Mouse (Mus musculus) midbrain, embryonic 11.5 days (tissue): Measurements from ENCODE around the gene Sall2. TPM values are rescaled to one million over a fixed set of nuclear protein-coding genes. Genes with fewer than 3 reads are reported as not detected.
"Not testable (repeated sequence)": the region's sequence is repeated elsewhere in the genome, so short reads cannot be mapped to it uniquely, and the experiment has no call there.

Experiments used
- ATAC-seq: fragments of 200-750 bp; cut with Nextera tagmentation; 2 replicates; pipeline ENCODE4 v1.8.0; 2017; ENCODE audit warnings: moderate TSS enrichment, moderate library complexity; ENCODE audit not compliant: low FRiP score
- DNase-seq: peaks from one replicate; pipeline ENCODE4 v3.0.0; 2015; ENCODE audit warnings: low spot score; ENCODE audit errors: missing footprints
- H3K27ac ChIP-seq: fragments of 300-500 bp; sonication (generic); 2 replicates; pipeline ENCODE4 v1.5.1; 2014; ENCODE audit warnings: low read depth, low read length
- H3K27me3 ChIP-seq: fragments of 300-500 bp; sonication (generic); 2 replicates; pipeline ENCODE4 v1.6.1; 2014; ENCODE audit warnings: mild to moderate bottlenecking, low read length, moderate library complexity, mixed read lengths; ENCODE audit not compliant: control insufficient read depth, insufficient read depth
- H3K36me3 ChIP-seq: fragments of 300-500 bp; sonication (generic); 2 replicates; pipeline ENCODE4 v1.6.1; 2014; ENCODE audit warnings: mild to moderate bottlenecking, low read length, moderate library complexity, mixed read lengths; ENCODE audit not compliant: control insufficient read depth, insufficient read depth
- H3K4me1 ChIP-seq: fragments of 300-500 bp; sonication (generic); 2 replicates; pipeline ENCODE4 v1.6.1; 2014; ENCODE audit warnings: low read length; ENCODE audit not compliant: control insufficient read depth, insufficient read depth
- H3K4me2 ChIP-seq: fragments of 300-500 bp; sonication (generic); 2 replicates; pipeline ENCODE4 v1.6.1; 2014; ENCODE audit warnings: mild to moderate bottlenecking, moderate library complexity
- H3K4me3 ChIP-seq: fragments of 300-500 bp; sonication (generic); 2 replicates; pipeline ENCODE4 v1.5.1; 2014; ENCODE audit warnings: low read depth, low read length
- H3K9ac ChIP-seq: fragments of 300-500 bp; sonication (generic); 2 replicates; pipeline ENCODE4 v1.6.1; 2014; ENCODE audit warnings: low read length
- H3K9me3 ChIP-seq: fragments of 300-500 bp; sonication (generic); 2 replicates; pipeline ENCODE4 v1.6.1; 2016; ENCODE audit warnings: low read length; ENCODE audit not compliant: control insufficient read depth
- WGBS: fragments of 180-500 bp; shearing (Covaris S2); extraction: QIAGEN DNeasy Blood & Tissue Kit; methylation state at CpG from one replicate; pipeline ENCODE4 v1.1.7; 2014; 5-methylcytosine and 5-hydroxymethylcytosine counted together
- polyA plus RNA-seq: library from polyadenylated mRNA; unstranded; fragments of >200 nt; fragmentation: Nextera tagmentation; extraction: Ambion mirVana; gene quantifications from 2 replicates; pipeline ENCODE4 v1.2.1, GENCODE M21; 2014

The Sall2 gene
- polyA plus RNA-seq, 1 experiment from 2014 or later: 65.1 TPM

DNA sequence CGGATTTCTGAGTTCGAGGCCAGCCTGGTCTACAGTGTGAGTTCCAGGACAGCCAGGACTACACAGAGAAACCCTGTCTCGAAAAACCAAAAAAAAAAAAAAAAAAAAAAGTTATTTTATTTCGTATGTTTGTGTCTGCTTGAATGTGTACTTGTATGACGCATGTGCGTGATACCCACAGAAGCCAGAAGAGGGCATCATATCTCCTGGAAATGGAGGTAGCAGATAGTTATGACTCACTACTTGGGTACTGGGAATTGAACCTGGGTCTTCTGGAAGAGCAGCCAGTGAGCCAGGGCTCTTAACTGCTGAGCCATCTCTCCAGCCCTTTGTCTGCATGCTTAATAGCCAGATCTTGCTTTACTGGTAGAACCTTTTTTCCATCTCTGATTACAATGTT is 18.2 kb downstream of the Sall2 start:
- DNase-seq, H3K4me3 ChIP-seq, H3K27ac ChIP-seq, H3K9me3 ChIP-seq, H3K27me3 ChIP-seq, H3K4me2 ChIP-seq, ATAC-seq, H3K9ac ChIP-seq: not testable (repeated sequence)
- Histone ChIP-seq H3K36me3 (peaks cover 46% of the 10 kb centered on the region), H3K4me1 (peaks cover 20% of the 10 kb centered on the region)
- 89% methylated on average over 5 of the region's 6 CpGs for WGBS

DNA sequence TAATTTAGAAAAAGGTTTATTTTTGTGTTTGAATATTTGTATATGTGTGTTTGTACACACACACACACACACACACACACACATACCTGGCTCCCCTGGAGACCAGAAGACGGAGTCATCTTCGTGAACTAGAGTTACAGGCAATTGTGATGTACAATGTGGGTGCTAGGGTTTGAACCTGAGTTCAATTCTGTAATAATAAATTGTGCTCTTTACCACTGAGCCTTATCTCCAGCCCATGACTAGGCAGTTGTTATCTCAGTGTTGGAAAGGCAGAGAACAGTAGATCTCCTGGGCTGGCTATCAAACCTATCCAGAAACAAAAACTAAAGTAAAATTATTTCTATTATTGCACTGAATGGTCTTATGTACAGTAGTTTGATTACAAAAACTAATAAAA is 22.5 kb downstream of the Sall2 start:
- DNase-seq (no peak), ATAC-seq (no peak)
- H3K27ac ChIP-seq: no peak overlapping the region
- no peak overlapping the region for H3K9ac ChIP-seq
- peaks cover 3% of the 10 kb centered on the region; the same call in 1 of the 2 replicates for H3K9me3 ChIP-seq
- H3K4me1 ChIP-seq: peaks cover 4% of the 10 kb centered on the region; the same call in 1 of the 2 replicates
- H3K4me3 ChIP-seq: no peak overlapping the region
- H3K4me2 ChIP-seq: no peak overlapping the region
- no peaks in the 10 kb centered on the region for H3K27me3 ChIP-seq
- 95% methylated on average over 2 of the region's 2 CpGs for WGBS
- peaks cover 10% of the 10 kb centered on the region for H3K36me3 ChIP-seq

DNA sequence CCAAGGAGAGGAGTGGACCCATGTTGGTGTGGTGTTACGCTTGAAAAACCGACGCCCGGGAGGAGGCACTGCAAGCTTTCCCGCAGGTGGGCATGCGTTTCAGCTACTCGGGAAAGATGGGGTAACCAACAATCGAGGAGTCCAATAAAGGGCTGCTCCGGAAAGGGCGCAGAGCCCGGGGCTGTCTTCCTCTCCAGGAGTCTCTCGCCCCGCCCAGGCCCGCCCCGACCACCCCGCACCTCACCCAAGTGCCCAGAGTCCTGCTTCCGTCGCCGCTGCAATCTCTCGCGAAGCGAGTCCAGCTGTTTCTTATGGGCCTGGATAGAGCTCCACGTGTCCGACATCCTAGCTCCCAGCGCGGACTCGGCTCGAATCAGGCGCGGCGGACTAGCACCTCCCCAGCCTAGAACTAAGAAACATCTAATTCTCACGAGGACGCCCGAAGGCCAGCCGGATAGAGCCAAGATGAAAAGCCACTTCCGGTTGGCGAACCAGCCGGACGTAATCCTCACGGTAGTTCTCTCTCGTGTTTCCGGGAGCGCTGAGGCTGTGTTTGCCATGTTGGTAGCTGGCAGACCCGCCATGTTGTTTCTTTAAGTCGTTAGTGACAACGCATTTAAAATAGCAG is 23.8 kb downstream of the Sall2 start, which contains the start of gene Mettl3:
Gene Mettl3, minus strand, starts transcription at position 485 of the 628 bp plus-strand sequence.
- no peaks in the 10 kb centered on the region for H3K9me3 ChIP-seq
- ATAC-seq (peak; percentile 95), DNase-seq (peak; percentile 98)
- WGBS: under 1% methylated on average over 46 of the region's 46 CpGs
- H3K27me3 ChIP-seq: no peaks in the 10 kb centered on the region
- peak within 1 kb of the TSS; percentile 72 for H3K4me3 ChIP-seq
- H3K27ac ChIP-seq: peak within 1 kb of the TSS; percentile 84
- H3K36me3 ChIP-seq: peaks cover 2% of the 10 kb centered on the region
- H3K9ac ChIP-seq: peak within 1 kb of the TSS; percentile 82
- H3K4me2 ChIP-seq: peak within 1 kb of the TSS; percentile 58
- H3K4me1 ChIP-seq: peaks cover 4% of the 10 kb centered on the region; the same call in 1 of the 2 replicates

DNA sequence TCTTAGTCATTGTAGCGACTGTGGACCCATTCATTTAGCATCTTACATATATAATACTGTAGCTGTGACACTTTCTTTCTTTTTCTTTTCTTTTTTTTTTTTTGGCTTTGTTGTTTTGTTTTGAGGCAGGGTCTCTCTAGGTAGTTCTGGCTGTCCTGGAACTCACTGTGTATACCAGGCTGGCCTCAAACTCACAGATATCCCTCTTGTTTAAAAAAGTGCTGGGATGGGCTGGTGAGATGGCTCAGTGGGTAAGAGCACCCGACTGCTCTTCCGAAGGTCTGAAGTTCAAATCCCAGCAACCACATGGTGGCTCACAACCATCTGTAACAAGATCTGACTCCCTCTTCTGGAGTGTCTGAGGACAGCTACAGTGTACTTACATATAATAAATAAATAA is 25.0 kb downstream of the Sall2 start:
- H3K27ac ChIP-seq, H3K4me3 ChIP-seq, H3K4me2 ChIP-seq, DNase-seq, H3K36me3 ChIP-seq, H3K9me3 ChIP-seq, H3K27me3 ChIP-seq, H3K9ac ChIP-seq, ATAC-seq, H3K4me1 ChIP-seq: not testable (repeated sequence)
- 94% methylated on average over 3 of the region's 3 CpGs for WGBS

DNA sequence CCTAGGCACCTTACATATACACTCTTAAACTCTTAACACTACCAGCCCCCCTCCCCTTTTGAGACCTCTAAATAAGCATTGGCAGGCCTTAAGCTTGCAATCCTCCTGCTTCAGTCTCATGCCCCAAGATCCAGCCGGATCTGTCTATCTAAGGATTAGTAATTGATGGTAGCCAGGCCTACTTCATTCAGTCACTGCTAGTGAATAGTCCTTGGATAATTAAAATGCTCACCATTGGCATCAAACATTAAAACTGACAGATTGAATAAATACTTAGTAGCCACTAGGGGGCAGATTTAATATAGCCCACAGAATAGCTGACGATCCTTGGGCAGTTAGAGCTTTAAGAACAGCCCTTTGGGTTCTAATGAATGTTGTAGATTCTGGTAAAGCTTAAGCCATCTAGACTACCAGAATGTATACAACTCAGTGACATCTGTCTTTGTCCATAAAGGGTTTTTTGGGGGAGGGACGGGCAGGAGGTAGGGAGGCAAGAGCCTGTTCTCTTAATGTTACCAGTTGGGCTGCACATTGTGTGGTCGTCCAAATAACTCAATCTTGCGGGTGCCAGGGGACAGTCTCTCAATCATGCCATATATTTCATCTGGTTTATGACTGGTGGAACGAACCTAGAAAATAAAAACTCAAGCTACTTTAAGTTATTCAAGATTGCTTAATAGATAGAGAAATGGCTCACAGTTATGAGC is 32.9 kb downstream of the Sall2 start:
- Histone ChIP-seq H3K4me2 (no peak overlapping the region), H3K36me3 (peaks cover 23% of the 10 kb centered on the region; the same call in 1 of the 2 replicates), H3K4me3 (no peak overlapping the region), H3K27me3 (no peaks in the 10 kb centered on the region), H3K27ac (no peak overlapping the region), H3K4me1 (no peaks in the 10 kb centered on the region), H3K9ac (no peak overlapping the region), H3K9me3 (no peaks in the 10 kb centered on the region)
- ATAC-seq (peak; percentile 68), DNase-seq (peak; percentile 92)
- 71% methylated on average over 6 of the region's 6 CpGs for WGBS

DNA sequence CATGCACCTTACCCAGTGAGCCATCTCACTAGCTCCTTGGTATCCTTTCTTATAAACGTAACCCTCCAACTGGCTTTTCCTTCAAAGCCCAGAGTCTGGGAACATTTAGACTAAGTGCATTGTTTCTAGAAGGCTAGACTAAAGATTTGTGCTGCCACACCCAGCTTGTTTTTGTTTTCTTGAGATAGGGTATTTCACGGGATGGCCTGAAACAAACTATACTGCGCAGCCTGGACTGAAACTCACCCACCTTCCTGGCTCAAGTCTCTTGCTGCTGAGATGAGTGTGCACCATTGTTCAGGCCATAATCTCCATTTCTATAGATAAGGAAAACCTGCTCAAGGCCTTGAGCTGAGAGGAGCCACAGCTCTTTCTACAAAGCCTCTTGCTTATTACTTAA is 44.4 kb downstream of the Sall2 start:
- Histone ChIP-seq H3K4me1 (peaks cover 3% of the 10 kb centered on the region; the same call in 1 of the 2 replicates), H3K27ac (no peak overlapping the region), H3K4me2 (no peak overlapping the region), H3K9me3 (no peaks in the 10 kb centered on the region), H3K9ac (no peak overlapping the region), H3K4me3 (no peak overlapping the region), H3K27me3 (no peaks in the 10 kb centered on the region), H3K36me3 (peaks cover 3% of the 10 kb centered on the region; the same call in 1 of the 2 replicates)
- DNase-seq (no peak), ATAC-seq (no peak)
- WGBS: 91% methylated on average over 3 of the region's 3 CpGs

DNA sequence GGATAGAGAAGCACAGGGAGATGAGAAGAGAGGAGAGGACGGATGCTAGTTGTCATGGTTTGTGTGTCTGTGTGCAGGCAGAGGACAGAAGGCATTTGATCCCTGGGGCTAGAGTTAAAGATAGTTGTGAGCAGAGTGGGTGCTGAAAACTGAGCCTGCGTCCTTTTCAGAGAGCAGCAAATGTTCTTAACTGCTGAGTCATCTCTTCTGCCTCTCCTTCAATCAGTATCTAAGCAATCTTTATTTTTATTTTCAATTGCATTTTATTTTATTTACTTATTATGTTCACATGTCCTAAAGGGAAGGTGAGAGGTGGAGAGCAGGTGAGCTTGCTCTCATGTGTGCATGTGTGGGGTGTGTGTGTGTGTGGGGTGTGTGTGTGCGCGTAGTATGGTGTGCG is 44.9 kb downstream of the Sall2 start:
- Histone ChIP-seq H3K27ac (no peak overlapping the region), H3K4me2 (no peak overlapping the region), H3K9ac (no peak overlapping the region), H3K4me3 (no peak overlapping the region), H3K36me3 (peaks cover 3% of the 10 kb centered on the region; the same call in 1 of the 2 replicates), H3K9me3 (no peaks in the 10 kb centered on the region), H3K4me1 (peaks cover 3% of the 10 kb centered on the region; the same call in 1 of the 2 replicates), H3K27me3 (no peaks in the 10 kb centered on the region)
- DNase-seq (peak; percentile 28), ATAC-seq (no peak)
- WGBS: 90% methylated on average over 5 of the region's 5 CpGs

DNA sequence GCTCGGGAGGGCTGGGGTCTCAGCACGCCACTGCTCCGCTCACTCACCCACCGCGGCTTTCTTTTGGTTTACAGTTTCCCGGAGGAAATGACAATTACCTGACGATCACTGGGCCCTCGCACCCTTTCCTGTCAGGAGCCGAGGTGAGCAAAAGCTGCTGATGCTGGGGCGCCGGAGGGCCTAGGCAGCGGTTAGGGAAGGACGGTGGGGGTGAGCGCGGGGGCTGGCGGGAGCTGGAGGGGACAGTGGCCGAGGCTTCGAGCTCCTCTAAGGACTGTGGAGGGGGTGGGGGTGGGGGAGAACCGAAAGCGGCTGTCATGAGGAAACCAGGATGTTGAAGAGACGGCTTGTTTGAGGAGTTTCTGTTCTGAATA is 48.8 kb downstream of the Sall2 start:
- Histone ChIP-seq H3K27ac (peak overlapping the region; percentile 51), H3K36me3 (no peaks in the 10 kb centered on the region), H3K27me3 (no peaks in the 10 kb centered on the region), H3K4me3 (peak overlapping the region; percentile 84), H3K9me3 (no peaks in the 10 kb centered on the region), H3K9ac (peak overlapping the region; percentile 83), H3K4me2 (peak overlapping the region; percentile 77), H3K4me1 (peaks cover 3% of the 10 kb centered on the region; the same call in 1 of the 2 replicates)
- ATAC-seq: peak; percentile 41
- no peak for DNase-seq
- WGBS: under 1% methylated on average over 21 of the region's 21 CpGs
